Mouse (Mus musculus) MEL (cell line): ENCODE data around the gene Zfp593. TPM values are rescaled to one million over a fixed set of nuclear protein-coding genes. Genes with fewer than 3 reads are reported as not detected.

ENCODE experiments used
- DNase-seq: peaks from one replicate; pipeline ENCODE4 v3.0.0; 2011; ENCODE audit warnings: low read depth, low spot score
- H3K27ac ChIP-seq: 2 replicates; pipeline ENCODE4 v1.5.1; 2012; ENCODE audit warnings: low read depth, mild to moderate bottlenecking, control low read depth, low read length, moderate library complexity; ENCODE audit not compliant: control insufficient read depth
- H3K27me3 ChIP-seq, 2 experiments: fragments of 150-350 bp in 1 of 2; sonication (generic) in 1 of 2; 2 replicates each; pipeline ENCODE4 v1.6.1; 2012; ENCODE audit warnings: low read length in 2 of 2, mild to moderate bottlenecking in 2 of 2, improper control_type of control experiment in 1 of 2, moderate library complexity in 1 of 2; ENCODE audit not compliant: insufficient read depth in 2 of 2, control insufficient read depth in 1 of 2
- H3K36me3 ChIP-seq, 2 experiments: 2 replicates each; pipeline ENCODE4 v1.6.1; 2012 to 2014; ENCODE audit warnings: low read length in 2 of 2, improper control_type of control experiment in 1 of 2, inconsistent platforms in 1 of 2, mild to moderate bottlenecking in 1 of 2; ENCODE audit not compliant: insufficient read depth in 2 of 2, control insufficient read depth in 1 of 2
- H3K4me1 ChIP-seq, 2 experiments: fragments of 150-350 bp in 1 of 2; sonication (generic) in 1 of 2; 2 replicates each; pipeline ENCODE4 v1.6.1; 2012; ENCODE audit warnings: low read length in 2 of 2, improper control_type of control experiment in 1 of 2, mild to moderate bottlenecking in 1 of 2; ENCODE audit not compliant: insufficient read depth in 2 of 2, control insufficient read depth in 1 of 2
- H3K4me3 ChIP-seq, 2 experiments: fragments of 150-350 bp in 1 of 2; sonication (generic) in 1 of 2; 2 replicates each; pipeline ENCODE4 v1.5.1; 2012; ENCODE audit warnings: low read depth in 2 of 2, low read length in 2 of 2, mild to moderate bottlenecking in 2 of 2, moderate library complexity in 2 of 2, control low read depth in 1 of 2, improper control_type of control experiment in 1 of 2; ENCODE audit not compliant: control insufficient read depth in 1 of 2, insufficient read depth in 1 of 2
- H3K79me2 ChIP-seq: 2 replicates; pipeline ENCODE4 v1.6.1; 2012; ENCODE audit warnings: mild to moderate bottlenecking, low read length, moderate library complexity; ENCODE audit not compliant: control insufficient read depth, poor library complexity, insufficient read depth
- H3K9ac ChIP-seq: 2 replicates; pipeline ENCODE4 v1.6.1; 2012; ENCODE audit warnings: low read depth, mild to moderate bottlenecking, control low read depth, low read length, moderate library complexity; ENCODE audit not compliant: control insufficient read depth, poor library complexity, severe bottlenecking
- H3K9me3 ChIP-seq: fragments of 150-350 bp; sonication (generic); replicated peaks from 2 replicates; pipeline ENCODE4 v1.6.1; 2012; ENCODE audit warnings: mild to moderate bottlenecking, low read length, improper control_type of control experiment, moderate library complexity; ENCODE audit not compliant: insufficient read depth
- BHLHE40 ChIP-seq: IDR thresholded peaks from 2 replicates; pipeline ENCODE4 v1.6.1; 2012; ENCODE audit warnings: low read depth, mild to moderate bottlenecking, inconsistent platforms, low read length, improper control_type of control experiment, borderline replicate concordance
- CHD1 ChIP-seq: IDR thresholded peaks from 2 replicates; pipeline ENCODE4 v1.6.1; 2012; ENCODE audit warnings: low read depth, mild to moderate bottlenecking, inconsistent platforms, low read length, improper control_type of control experiment
- CHD2 ChIP-seq: IDR thresholded peaks from 2 replicates; pipeline ENCODE4 v1.6.1; 2011; ENCODE audit warnings: low read length, improper control_type of control experiment
- CTCF ChIP-seq, 3 experiments: IDR thresholded peaks in 2 of 3; conservative IDR thresholded peaks in 1 of 3; 2 replicates each; pipeline ENCODE4 v1.5.1; 2011 to 2012; ENCODE audit warnings: low read length in 3 of 3, low read depth in 2 of 3, mild to moderate bottlenecking in 2 of 3, improper control_type of control experiment in 1 of 3, inconsistent platforms in 1 of 3, mixed read lengths in 1 of 3, moderate library complexity in 1 of 3; ENCODE audit not compliant: control insufficient read depth in 1 of 3, insufficient read depth in 1 of 3, poor library complexity in 1 of 3, severe bottlenecking in 1 of 3
- E2F4 ChIP-seq: IDR thresholded peaks from 2 replicates; pipeline ENCODE4 v1.6.1; 2011; ENCODE audit warnings: low read depth, low read length, improper control_type of control experiment, borderline replicate concordance
- ELF1 ChIP-seq: IDR thresholded peaks from 2 replicates; pipeline ENCODE4 v1.6.1; 2014; ENCODE audit warnings: low read depth, mild to moderate bottlenecking, inconsistent platforms, low read length, improper control_type of control experiment, moderate library complexity
- EP300 ChIP-seq, 2 experiments: IDR thresholded peaks; 2 replicates each; pipeline ENCODE4 v1.6.1; 2011; ENCODE audit warnings: improper control_type of control experiment in 2 of 2, low read length in 2 of 2, low read depth in 1 of 2, mild to moderate bottlenecking in 1 of 2
- ETS1 ChIP-seq: IDR thresholded peaks from 2 replicates; pipeline ENCODE4 v1.6.1; 2012; ENCODE audit warnings: low read depth, mild to moderate bottlenecking, inconsistent platforms, low read length, improper control_type of control experiment, moderate library complexity
- GABPA ChIP-seq: IDR thresholded peaks from 2 replicates; pipeline ENCODE4 v1.6.1; 2012; ENCODE audit warnings: low read depth, mild to moderate bottlenecking, inconsistent platforms, low read length, improper control_type of control experiment, moderate library complexity
- GATA1 ChIP-seq: IDR thresholded peaks from 2 replicates; pipeline ENCODE4 v1.6.1; 2011; ENCODE audit warnings: low read depth, low read length, improper control_type of control experiment
- HCFC1 ChIP-seq: IDR thresholded peaks from 2 replicates; pipeline ENCODE4 v1.6.1; 2012; ENCODE audit warnings: low read depth, mild to moderate bottlenecking, inconsistent platforms, low read length, improper control_type of control experiment, moderate library complexity
- JUND ChIP-seq: IDR thresholded peaks from 2 replicates; pipeline ENCODE4 v1.6.1; 2011; ENCODE audit warnings: low read depth, mild to moderate bottlenecking, improper control_type of control experiment, low read length
- KAT2A ChIP-seq: conservative IDR thresholded peaks from 2 replicates; pipeline ENCODE4 v1.6.1; 2012; ENCODE audit warnings: low read depth, low read length, improper control_type of control experiment, inconsistent platforms
- MAX ChIP-seq: IDR thresholded peaks from 2 replicates; pipeline ENCODE4 v1.6.1; 2011; ENCODE audit warnings: low read length, improper control_type of control experiment
- MAZ ChIP-seq: IDR thresholded peaks from 2 replicates; pipeline ENCODE4 v1.6.1; 2012; ENCODE audit warnings: low read depth, mild to moderate bottlenecking, inconsistent platforms, low read length, improper control_type of control experiment
- MXI1 ChIP-seq: IDR thresholded peaks from 2 replicates; pipeline ENCODE4 v1.6.1; 2011; ENCODE audit warnings: mild to moderate bottlenecking, low read depth, low read length, improper control_type of control experiment
- MYC ChIP-seq: IDR thresholded peaks from 2 replicates; pipeline ENCODE4 v1.6.1; 2011; ENCODE audit warnings: low read depth, mild to moderate bottlenecking, low read length, improper control_type of control experiment, moderate library complexity
- NELFE ChIP-seq: IDR thresholded peaks from 2 replicates; pipeline ENCODE4 v1.6.1; 2011; ENCODE audit warnings: low read depth, low read length, improper control_type of control experiment
- POLR2A ChIP-seq, 2 experiments: IDR thresholded peaks; 2 replicates each; pipeline ENCODE4 v1.6.1; 2011 to 2012; ENCODE audit warnings: low read length in 2 of 2, mild to moderate bottlenecking in 2 of 2, control low read depth in 1 of 2, improper control_type of control experiment in 1 of 2, low read depth in 1 of 2, moderate library complexity in 1 of 2; ENCODE audit not compliant: control insufficient read depth in 1 of 2, insufficient read depth in 1 of 2, poor library complexity in 1 of 2
- POLR2AphosphoS2 ChIP-seq: IDR thresholded peaks from 2 replicates; pipeline ENCODE4 v1.6.1; 2011; ENCODE audit warnings: low read length, improper control_type of control experiment
- POLR2AphosphoS5 ChIP-seq: IDR thresholded peaks from 2 replicates; pipeline ENCODE4 v1.6.1; 2012; ENCODE audit warnings: low read depth, borderline replicate concordance, mild to moderate bottlenecking, inconsistent platforms, low read length, moderate library complexity, mixed read lengths
- RAD21 ChIP-seq: IDR thresholded peaks from 2 replicates; pipeline ENCODE4 v1.6.1; 2011; ENCODE audit warnings: mild to moderate bottlenecking, low read depth, low read length, improper control_type of control experiment
- RCOR1 ChIP-seq: IDR thresholded peaks from 2 replicates; pipeline ENCODE4 v1.6.1; 2012; ENCODE audit warnings: low read depth, mild to moderate bottlenecking, inconsistent platforms, low read length, improper control_type of control experiment
- SIN3A ChIP-seq: IDR thresholded peaks from 2 replicates; pipeline ENCODE4 v1.6.1; 2012; ENCODE audit warnings: low read length, improper control_type of control experiment, inconsistent platforms
- SMC3 ChIP-seq: IDR thresholded peaks from 2 replicates; pipeline ENCODE4 v1.6.1; 2011; ENCODE audit warnings: low read depth, low read length, improper control_type of control experiment
- TAL1 ChIP-seq: IDR thresholded peaks from 2 replicates; pipeline ENCODE4 v1.6.1; 2012; ENCODE audit warnings: mild to moderate bottlenecking, inconsistent platforms, low read length, moderate library complexity, mixed read lengths
- TBP ChIP-seq: IDR thresholded peaks from 2 replicates; pipeline ENCODE4 v1.8.0; 2011; ENCODE audit warnings: low read depth, low read length, improper control_type of control experiment
- TCF12 ChIP-seq: IDR thresholded peaks from 2 replicates; pipeline ENCODE4 v1.6.1; 2014; ENCODE audit warnings: low read depth, mild to moderate bottlenecking, inconsistent platforms, low read length, improper control_type of control experiment, moderate library complexity
- USF1 ChIP-seq: IDR thresholded peaks from 2 replicates; pipeline ENCODE4 v1.6.1; 2014; ENCODE audit warnings: low read depth, mild to moderate bottlenecking, inconsistent platforms, low read length, improper control_type of control experiment, moderate library complexity
- ZC3H11A ChIP-seq: IDR thresholded peaks from 2 replicates; pipeline ENCODE4 v1.6.1; 2012; ENCODE audit warnings: low read depth, mild to moderate bottlenecking, inconsistent platforms, low read length, improper control_type of control experiment
- polyA plus RNA-seq, 2 experiments: library from polyadenylated mRNA; stranded (reverse) in 1 of 2; unstranded in 1 of 2; fragments of >175 nt in 1 of 2; fragments of >200 nt in 1 of 2; gene quantifications; 2 replicates each; pipeline versions ENCODE4 v1.2.1 to v1.2.4; 2012; ENCODE audit warnings: low replicate concordance in 2 of 2, low read depth in 1 of 2; ENCODE audit not compliant: insufficient read length in 2 of 2, insufficient read depth in 1 of 2, missing spikeins in 1 of 2
- total RNA-seq: library from RNA; depleted of rRNA; stranded (reverse); fragments of 300-350 nt; gene quantifications from 2 replicates; pipeline ENCODE4 v1.2.3, GENCODE M21; 2012; rRNA removed

Gene Zfp593
- total RNA-seq (27.3 and 30.4 TPM in 2 replicates), polyA plus RNA-seq (10 to 100 TPM in 1 of 2 experiments, not detected in 1; 33.9 TPM)

DNA sequence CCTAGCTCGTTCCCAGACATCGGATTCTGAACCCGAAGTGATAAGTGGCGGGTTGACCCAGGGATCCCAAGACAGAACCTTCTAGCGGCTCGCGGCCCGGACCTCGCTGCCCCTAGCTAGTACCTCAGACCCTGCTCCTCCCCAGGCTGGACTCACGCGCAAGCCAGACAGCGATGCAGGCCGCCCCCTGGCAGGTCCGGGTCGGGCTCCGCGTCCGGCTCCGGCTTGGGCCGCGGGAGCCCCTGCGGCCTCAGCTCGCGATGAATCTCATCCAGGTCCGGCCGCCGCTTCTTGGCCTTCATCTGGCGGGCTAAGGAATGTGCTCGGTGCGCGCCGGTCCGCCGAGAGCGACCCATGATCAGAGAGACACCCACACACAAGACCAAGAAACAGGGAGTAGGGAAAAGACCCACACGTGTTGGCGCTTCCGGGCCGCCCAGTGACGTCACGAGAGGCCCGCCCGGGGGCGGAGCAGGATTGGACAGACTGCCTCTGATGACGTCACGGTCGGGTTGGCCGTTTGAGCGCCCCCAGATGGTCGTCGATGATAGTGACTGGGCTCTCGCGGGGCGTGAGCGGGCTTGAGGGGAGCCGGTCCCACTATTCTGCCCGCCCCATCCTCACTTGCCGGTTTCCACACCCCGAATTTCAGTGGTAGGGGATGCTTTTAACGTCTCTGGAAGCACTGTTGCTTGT is at the start of gene Zfp593:
Gene Zfp593, minus strand, starts transcription at position 445 of the 696 bp plus-strand sequence.
- no peaks in the 10 kb centered on the region for H3K9me3 ChIP-seq
- H3K36me3 ChIP-seq: peaks cover 0 to 3% of the 10 kb centered on the region in 2 experiments; a peak in 2 of 4 replicates
- peaks cover 10% of the 10 kb centered on the region for H3K79me2 ChIP-seq
- peaks cover 2 to 17% of the 10 kb centered on the region in 2 experiments; a peak in 3 of 4 replicates for H3K4me1 ChIP-seq
- peak within 1 kb of the TSS; percentile 97 for H3K9ac ChIP-seq
- no peaks in the 10 kb centered on the region for H3K27me3 ChIP-seq
- H3K4me3 ChIP-seq: peak within 1 kb of the TSS; percentile 74 to 99
- peak; percentile 55; the same call in 1 of the 2 replicates for TF ChIP-seq TCF12
- TF ChIP-seq POLR2A (IDR thresholded peaks at IDR 0.05; ENCODE audit: control insufficient read depth in 1 of 2, insufficient read depth in 1 of 2, low read depth in 1 of 2, low read length in 2 of 2, poor library complexity in 1 of 2): peak; percentile 57 to 85; a peak in 3 of 4 replicates
- TF ChIP-seq RCOR1: no peak
- no peak for TF ChIP-seq POLR2AphosphoS5
- TF ChIP-seq MAX: peak; percentile 92
- 0 out of 2 replicates have a peak, but pooled peaks have one; percentile 8 for TF ChIP-seq GATA1
- TF ChIP-seq ZC3H11A: no peak
- no peak for TF ChIP-seq RAD21
- peak; percentile 61; the same call in 1 of the 2 replicates for TF ChIP-seq BHLHE40
- TF ChIP-seq USF1: peak; percentile 60
- no peak for TF ChIP-seq CHD1
- 0 out of 2 replicates have a peak, but pooled peaks have one; percentile 46 for TF ChIP-seq GABPA
- no peak for TF ChIP-seq JUND
- peak in 1 of 2 experiments; percentile 42; a peak in 1 of 4 replicates for TF ChIP-seq EP300 (IDR thresholded peaks at IDR 0.05; ENCODE audit: low read depth in 1 of 2, low read length in 2 of 2)
- TF ChIP-seq TAL1: peak; percentile 57
- TF ChIP-seq NELFE: peak; percentile 85
- TF ChIP-seq MAZ: peak; percentile 71; the same call in 1 of the 2 replicates
- peak; percentile 66; the same call in 1 of the 2 replicates for TF ChIP-seq ETS1
- peak; percentile 99 for TF ChIP-seq MXI1
- TF ChIP-seq E2F4: no peak
- peak; percentile 24; the same call in 1 of the 2 replicates for TF ChIP-seq SMC3
- peak; percentile 35 to 76 (median 72); a peak in 5 of 6 replicates for TF ChIP-seq CTCF (IDR thresholded peaks at IDR 0.05 in 2 of 3, conservative IDR thresholded peaks at IDR 0.05 in 1 of 3; ENCODE audit: control insufficient read depth in 1 of 3, insufficient read depth in 1 of 3, low read depth in 2 of 3, low read length in 3 of 3, poor library complexity in 1 of 3, severe bottlenecking in 1 of 3)
- peak; percentile 65 for TF ChIP-seq TBP
- TF ChIP-seq CHD2: peak; percentile 34; the same call in 1 of the 2 replicates
- TF ChIP-seq ELF1: peak; percentile 95
- peak; percentile 84 for TF ChIP-seq HCFC1
- TF ChIP-seq POLR2AphosphoS2: peak; percentile 82; the same call in 1 of the 2 replicates
- TF ChIP-seq KAT2A: peak; percentile 50; the same call in 1 of the 2 replicates
- TF ChIP-seq MYC: peak; percentile 93
- peak; percentile 98 for TF ChIP-seq SIN3A
- peak; percentile 94 for DNase-seq
- H3K27ac ChIP-seq: peak within 1 kb of the TSS; percentile 40; the same call in 1 of the 2 replicates
